Mouse (Mus musculus) kidney, postnatal 14 days (tissue): Measurements from ENCODE around the gene Csk.

ENCODE experiments used
- DNase-seq: peaks from one replicate; pipeline ENCODE4 v3.0.0; 2022; ENCODE audit warnings: mixed read lengths

Gene Csk

GRCm38 (mm10) chr9:57656631-57657350 lies 3.4 kb upstream of the Csk start:
- no peak for DNase-seq

GRCm38 (mm10) chr9:57655749-57656148 lies 2.3 kb upstream of the Csk start:
- peak; percentile 92 for DNase-seq

- DNase-seq: no peak
Measured at GRCm38 (mm10) chr9:57654966-57655365, 1.5 kb upstream of the Csk start.

GRCm38 (mm10) chr9:57652855-57653254 lies 576 bp downstream of the Csk start:
- DNase-seq: no peak

- no peak for DNase-seq
Measured at GRCm38 (mm10) chr9:57652351-57652750, 1.1 kb downstream of the Csk start.

GRCm38 (mm10) chr9:57650786-57651311 lies 2.6 kb downstream of the Csk start:
- no peak for DNase-seq

- no peak for DNase-seq
Measured at GRCm38 (mm10) chr9:57650130-57650785, 3.2 kb downstream of the Csk start.

GRCm38 (mm10) chr9:57647286-57648108 lies 5.9 kb downstream of the Csk start:
- no peak for DNase-seq

GRCm38 (mm10) chr9:57646551-57647103 lies 6.8 kb downstream of the Csk start:
- no peak for DNase-seq

- peak; percentile 96 for DNase-seq
Measured at GRCm38 (mm10) chr9:57644944-57645893, 8.2 kb downstream of the Csk start.

- DNase-seq: no peak
Measured at GRCm38 (mm10) chr9:57644442-57644943, 8.9 kb downstream of the Csk start.

- DNase-seq: no peak
Measured at GRCm38 (mm10) chr9:57643856-57644180, 9.6 kb downstream of the Csk start.

- peak; percentile 43 for DNase-seq
Measured at GRCm38 (mm10) chr9:57643169-57643855, 10.1 kb downstream of the Csk start.

GRCm38 (mm10) chr9:57641775-57642550 lies 11.5 kb downstream of the Csk start:
- no peak for DNase-seq

GRCm38 (mm10) chr9:57641022-57641421 lies 12.4 kb downstream of the Csk start:
- DNase-seq: no peak

- DNase-seq: peak; percentile 59
Measured at GRCm38 (mm10) chr9:57640384-57640783, 13.0 kb downstream of the Csk start.

- DNase-seq: no peak
Measured at GRCm38 (mm10) chr9:57639661-57640328, 13.6 kb downstream of the Csk start.

GRCm38 (mm10) chr9:57638651-57639459 lies 14.6 kb downstream of the Csk start:
- DNase-seq: peak; percentile 86
